Mouse (Mus musculus) frontal cortex, postnatal 14 days (tissue): ENCODE measurements around the gene Olfr813.
"Not testable (repeated sequence)": the region's sequence is repeated elsewhere in the genome, so short reads cannot be mapped to it uniquely, and the experiment has no call there.

Source experiments
- DNase-seq, 2 experiments: peaks; one replicate each; pipeline ENCODE4 v3.0.0; 2022; ENCODE audit warnings: low spot score in 2 of 2

Olfr813 gene

DNA sequence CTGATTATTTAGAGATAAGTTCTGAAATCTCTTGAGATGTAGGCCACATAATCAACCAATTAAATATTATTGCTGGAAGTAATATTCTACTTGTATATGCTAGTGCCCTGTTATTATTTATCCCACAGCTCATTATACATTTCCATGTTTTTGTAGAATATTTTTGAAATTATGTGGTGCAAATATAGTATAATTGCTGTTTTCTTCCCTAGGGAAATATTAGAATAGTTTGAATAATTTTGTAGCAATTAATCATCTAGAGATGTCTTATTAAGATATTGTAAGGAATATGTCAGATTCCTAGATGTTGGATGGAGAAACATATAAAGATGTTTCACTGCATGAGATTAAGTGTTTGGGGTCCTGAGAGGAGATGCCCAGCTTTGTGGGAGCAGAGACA lies at the start of gene Olfr813:
Gene Olfr813, plus strand, starts transcription at position 301 of the 400 bp plus-strand sequence.
- DNase-seq = no peak

DNA sequence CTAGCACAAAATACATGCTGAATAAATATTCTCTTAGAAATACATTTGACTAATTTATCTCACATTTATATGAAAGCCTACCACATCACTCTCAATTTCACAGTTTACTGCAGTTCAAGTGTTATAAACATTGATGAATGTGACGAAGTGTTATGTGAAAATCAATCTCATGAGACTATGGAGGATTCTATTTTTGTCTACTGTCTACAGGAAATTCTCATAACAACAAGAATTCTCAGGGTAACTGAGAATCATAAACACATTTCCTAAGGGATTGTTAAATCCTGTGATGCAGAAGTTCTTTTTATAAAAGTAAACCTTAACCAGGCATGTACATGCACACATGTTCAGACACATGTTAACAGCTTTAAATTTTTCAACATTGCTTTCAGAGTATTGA lies 9.2 kb upstream of the Olfr813 start, which contains the start of gene Olfr812:
Gene Olfr812, minus strand, starts transcription at position 101 of the 400 bp plus-strand sequence.
- DNase-seq = no peak

DNA sequence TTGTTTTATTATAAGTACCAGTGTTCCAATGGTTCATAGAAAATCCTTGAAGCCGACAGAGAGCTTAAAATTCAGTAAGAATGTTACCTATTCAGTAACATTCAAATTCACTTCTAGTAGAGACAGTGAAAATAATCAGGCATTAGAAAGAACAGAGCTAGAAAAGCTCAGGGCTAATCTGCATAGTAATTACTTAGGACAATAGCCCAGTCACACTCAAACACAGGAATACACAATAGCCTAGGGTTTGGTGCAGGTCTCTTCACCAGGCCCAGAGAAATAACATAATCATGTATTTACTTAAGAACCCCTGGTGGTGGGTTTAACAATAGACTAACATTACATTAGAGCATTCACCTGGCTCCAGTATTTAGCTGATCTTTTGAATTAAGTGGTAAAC lies 7.8 kb upstream of the Olfr813 start:
- no peak for DNase-seq

DNA sequence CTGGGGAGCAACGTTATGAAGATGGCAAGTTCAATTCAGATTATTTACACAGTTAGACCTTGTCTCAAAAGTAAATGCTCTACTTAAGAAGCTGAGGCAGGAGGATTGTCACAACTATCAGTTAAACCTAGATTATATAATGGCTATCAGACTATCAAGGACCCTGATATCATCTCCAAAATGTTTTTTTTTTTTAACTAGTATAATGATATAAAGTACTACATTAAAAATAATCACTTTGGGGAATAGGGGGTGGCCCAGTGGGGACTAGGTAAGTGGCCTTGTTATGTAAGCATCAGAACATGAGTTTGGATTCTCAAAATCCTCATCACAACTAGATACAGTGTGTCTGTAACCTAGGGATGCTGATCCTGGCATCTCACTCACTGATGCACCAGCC lies 24.6 kb downstream of the Olfr813 start, which contains the start of gene Olfr814:
Gene Olfr814, minus strand, starts transcription at position 101 of the 400 bp plus-strand sequence.
- DNase-seq = not testable (repeated sequence)

DNA sequence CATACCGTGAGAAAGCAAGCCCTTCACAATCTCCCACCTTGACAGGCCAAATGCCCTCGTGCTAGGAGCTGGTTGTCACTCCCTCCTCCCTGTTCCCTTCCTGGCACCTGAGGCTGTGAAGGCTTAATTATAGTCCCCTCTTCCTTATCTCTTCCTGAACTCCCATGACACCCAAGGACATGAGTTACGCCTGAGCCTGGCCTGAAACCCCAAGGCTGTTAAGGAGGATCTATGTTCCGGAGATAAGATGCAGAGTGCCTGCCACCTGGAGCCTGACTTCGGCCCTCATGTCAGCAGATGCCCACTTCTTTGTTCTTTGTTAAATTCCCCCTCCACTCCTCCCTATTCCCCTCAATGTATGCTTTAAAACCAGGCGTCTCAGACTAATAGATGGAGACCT lies 30.3 kb downstream of the Olfr813 start:
- DNase-seq = not testable (repeated sequence)

DNA sequence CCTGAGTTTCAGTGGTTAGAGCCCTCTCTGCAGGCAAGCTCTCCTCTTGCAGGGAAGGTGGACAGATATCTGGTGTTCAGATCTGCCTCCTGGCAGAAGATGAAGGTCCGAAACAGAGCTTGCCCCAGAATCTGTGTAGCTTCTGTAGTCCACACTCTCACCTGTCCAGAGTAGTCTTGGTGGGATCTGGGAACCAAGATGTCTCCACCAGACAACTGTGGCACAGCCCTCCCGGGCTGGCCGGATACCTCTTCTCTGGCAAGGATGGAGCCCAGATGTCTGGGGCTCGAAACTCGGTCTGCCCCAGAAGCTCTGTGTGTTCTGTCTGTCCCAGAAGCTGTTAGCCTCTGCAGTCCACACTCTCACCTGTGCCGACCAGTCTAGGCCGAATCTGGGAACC lies 30.8 kb downstream of the Olfr813 start:
- no peak for DNase-seq

DNA sequence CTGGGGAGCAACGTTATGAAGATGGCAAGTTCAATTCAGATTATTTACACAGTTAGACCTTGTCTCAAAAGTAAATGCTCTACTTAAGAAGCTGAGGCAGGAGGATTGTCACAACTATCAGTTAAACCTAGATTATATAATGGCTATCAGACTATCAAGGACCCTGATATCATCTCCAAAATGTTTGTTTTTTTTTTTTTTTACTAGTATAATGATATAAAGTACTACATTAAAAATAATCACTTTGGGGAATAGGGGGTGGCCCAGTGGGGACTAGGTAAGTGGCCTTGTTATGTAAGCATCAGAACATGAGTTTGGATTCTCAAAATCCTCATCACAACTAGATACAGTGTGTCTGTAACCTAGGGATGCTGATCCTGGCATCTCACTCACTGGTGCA lies 50.6 kb downstream of the Olfr813 start, which contains the start of gene Olfr815:
Gene Olfr815, minus strand, starts transcription at position 101 of the 400 bp plus-strand sequence.
- not testable (repeated sequence) for DNase-seq
